In genomic region chr5:21565392-21566065, GRCm38 (mm10) we compare ENCODE assay signal across 16 mouse cellular contexts. TPM values are rescaled to one million over a fixed set of nuclear protein-coding genes. Genes with fewer than 3 reads are reported as not detected.
DNase-seq lines count a peak whose midpoint lies in the region; ATAC-seq and TF ChIP-seq lines count a peak whose summit lies in the region.
"Had no signal": no experiment of that assay in that cellular context is flagged by ENCODE, and none has a peak within 500 bp of the region (broad histone marks: within the 10 kb centered on the region; RNA-seq: fewer than 3 reads in every experiment).

No protein-coding gene starts in this region.

- H3K9ac ChIP-seq in embryonic facial prominence, embryonic 13.5 days: no peak overlapping the region
- H3K9ac ChIP-seq: lung, embryonic 15.5 days; midbrain, embryonic 12.5 days; stomach, embryonic 15.5 days had no signal

- intact Hi-C loops in left cerebral cortex, postnatal 14 days (cut with DNase I): no loop called here

- H3K9me3 ChIP-seq in embryonic facial prominence, embryonic 13.5 days: no peaks in the 10 kb centered on the region
- H3K9me3 ChIP-seq in embryonic facial prominence, embryonic 10.5 days: no peaks in the 10 kb centered on the region
- no peaks in the 10 kb centered on the region for H3K9me3 ChIP-seq in megakaryocyte, embryonic 14.5 days
- H3K9me3 ChIP-seq: G1E; heart, embryonic 10.5 days; lung, embryonic 15.5 days; midbrain, embryonic 12.5 days; stomach, embryonic 15.5 days had no signal

- no peak for ATAC-seq in embryonic facial prominence, embryonic 13.5 days (ENCODE audit: insufficient number of reproducible peaks, insufficient read depth, low FRiP score, low TSS enrichment, low read depth)
- no peak for ATAC-seq in megakaryocyte, adult 5-6 weeks (ENCODE audit: poor library complexity, severe bottlenecking)
- 0 out of 2 replicates have a peak, but pooled peaks have one; percentile 6 for ATAC-seq in granulocyte monocyte progenitor cell, adult 5-6 weeks (replicated peaks; ENCODE audit: poor library complexity, severe bottlenecking)

- no peak for DNase-seq in embryonic facial prominence, embryonic 10.5 days (ENCODE audit: low spot score)
- DNase-seq in left cerebral cortex, postnatal 14 days (ENCODE audit: low spot score in 2 of 2): no peak
- DNase-seq in testis, postnatal 14 days (ENCODE audit: low spot score): no peak
- DNase-seq: cerebellum, adult 2 months; heart, postnatal 36 days; thymus, postnatal 25 days had no signal

- no peak for TF ChIP-seq POLR2A in myocyte (IDR thresholded peaks at IDR 0.05; ENCODE audit: insufficient read length, low read depth)

- no peak overlapping the region for H3K4me3 ChIP-seq in embryonic facial prominence, embryonic 13.5 days
- H3K4me3 ChIP-seq in embryonic facial prominence, embryonic 10.5 days: no peak overlapping the region
- peak overlapping the region; percentile 42 for H3K4me3 ChIP-seq in megakaryocyte, embryonic 14.5 days (replicated peaks)
- no peak overlapping the region for H3K4me3 ChIP-seq in myocyte
- H3K4me3 ChIP-seq: heart, embryonic 10.5 days; lung, embryonic 15.5 days; midbrain, embryonic 12.5 days; stomach, embryonic 15.5 days had no signal

- peaks cover 52% of the 10 kb centered on the region for H3K36me3 ChIP-seq in embryonic facial prominence, embryonic 13.5 days
- H3K36me3 ChIP-seq in embryonic facial prominence, embryonic 10.5 days (replicated peaks): peaks cover 13% of the 10 kb centered on the region; the same call in 1 of the 2 replicates
- no peaks in the 10 kb centered on the region for H3K36me3 ChIP-seq in megakaryocyte, embryonic 14.5 days (replicated peaks; ENCODE audit: low read length)
- H3K36me3 ChIP-seq in myocyte (ENCODE audit: control insufficient read depth, insufficient read depth): peaks cover 24% of the 10 kb centered on the region
- H3K36me3 ChIP-seq: G1E; heart, embryonic 10.5 days; midbrain, embryonic 12.5 days had no signal

- H3K4me2 ChIP-seq in embryonic facial prominence, embryonic 13.5 days: no peak overlapping the region
- H3K4me2 ChIP-seq in myocyte (ENCODE audit: low read depth): peak overlapping the region; percentile 55
- H3K4me2 ChIP-seq: lung, embryonic 15.5 days; midbrain, embryonic 12.5 days; stomach, embryonic 15.5 days had no signal

- peaks cover 9% of the 10 kb centered on the region for H3K4me1 ChIP-seq in embryonic facial prominence, embryonic 13.5 days
- H3K4me1 ChIP-seq in embryonic facial prominence, embryonic 10.5 days: 0 out of 2 replicates have a peak, but pooled peaks cover 6% of the 10 kb centered on the region
- H3K4me1 ChIP-seq in megakaryocyte, embryonic 14.5 days: peaks cover 7% of the 10 kb centered on the region; the same call in 1 of the 2 replicates
- H3K4me1 ChIP-seq: midbrain, embryonic 12.5 days; stomach, embryonic 15.5 days had no signal

- 75% methylated on average over 9 of the region's 9 CpGs for WGBS in embryonic facial prominence, embryonic 13.5 days
- 88% methylated on average over 9 of the region's 9 CpGs for WGBS in embryonic facial prominence, embryonic 10.5 days

- H3ac ChIP-seq in myocyte (ENCODE audit: control insufficient read depth, insufficient read length): no peak overlapping the region

- H3K27ac ChIP-seq in embryonic facial prominence, embryonic 13.5 days: 0 out of 2 replicates have a peak overlapping the region, but pooled peaks have one; percentile 39
- H3K27ac ChIP-seq in embryonic facial prominence, embryonic 10.5 days (replicated peaks): no peak overlapping the region
- H3K27ac ChIP-seq: heart, embryonic 10.5 days; lung, embryonic 15.5 days; midbrain, embryonic 12.5 days; stomach, embryonic 15.5 days had no signal

- H3K27me3 ChIP-seq in embryonic facial prominence, embryonic 13.5 days: no peaks in the 10 kb centered on the region
- no peaks in the 10 kb centered on the region for H3K27me3 ChIP-seq in embryonic facial prominence, embryonic 10.5 days (replicated peaks; ENCODE audit: low read depth, poor library complexity, severe bottlenecking)
- H3K27me3 ChIP-seq in megakaryocyte, embryonic 14.5 days (replicated peaks): peaks cover 9% of the 10 kb centered on the region
- no peaks in the 10 kb centered on the region for H3K27me3 ChIP-seq in myocyte (ENCODE audit: control insufficient read depth, insufficient read depth, insufficient read length)
- H3K27me3 ChIP-seq: lung, embryonic 15.5 days; midbrain, embryonic 12.5 days; stomach, embryonic 15.5 days had no signal

- peaks cover 18% of the 10 kb centered on the region for H3K79me2 ChIP-seq in myocyte (ENCODE audit: control insufficient read depth, insufficient read depth)

TF ChIP-seq in myocyte, 11 proteins besides CTCF, POLR2A, EP300 and RAD21:
- TF ChIP-seq USF1 (IDR thresholded peaks at IDR 0.05; ENCODE audit: low read depth) (peak; percentile 72), CEBPB (IDR thresholded peaks at IDR 0.05; ENCODE audit: insufficient read depth, poor library complexity, severe bottlenecking) (no peak), MYOD1 (IDR thresholded peaks at IDR 0.05; ENCODE audit: control insufficient read depth in 1 of 3, insufficient read length in 2 of 3, low read depth in 2 of 3) (no peak), E2F4 (IDR thresholded peaks at IDR 0.05; ENCODE audit: insufficient read depth) (no peak), MAX (IDR thresholded peaks at IDR 0.05; ENCODE audit: low read depth) (no peak), MYOG (IDR thresholded peaks at IDR 0.05; ENCODE audit: control insufficient read depth in 1 of 3, insufficient read depth in 1 of 3, insufficient read length in 2 of 3, low read depth in 2 of 3) (no peak), TCF3 (IDR thresholded peaks at IDR 0.05; ENCODE audit: insufficient read length, low read depth) (no peak), SRF (IDR thresholded peaks at IDR 0.05; ENCODE audit: control insufficient read depth, insufficient read length, low read depth) (no peak)
TF ChIP-seq in myocyte: peak in this region for 1.

RNA-seq across cellular contexts. Expression of gene Lrrc17, which starts 22.2 kb away (rescaled TPM):
- 115 and 129 TPM in 2 replicates for polyA plus RNA-seq in embryonic facial prominence, embryonic 13.5 days (2015; fragmentation: Nextera tagmentation; extraction: Ambion mirVana)
- polyA plus RNA-seq in embryonic facial prominence, embryonic 10.5 days (2016; fragmentation: Nextera tagmentation; extraction: Ambion mirVana): 12.9 and 15.9 TPM in 2 replicates
- not detected in 2 replicates for polyA plus RNA-seq in megakaryocyte, embryonic 14.5 days (2012; ENCODE audit: insufficient read depth, low replicate concordance)
- total RNA-seq in megakaryocyte, adult 5-6 weeks (2015): not detected in 2 replicates
- not detected in 2 replicates for total RNA-seq in megakaryocyte, adult 5-6 weeks (2017)
- not detected in 2 replicates for total RNA-seq in granulocyte monocyte progenitor cell, adult 5-6 weeks (2014; fragmentation: Nextera tagmentation)
- total RNA-seq in granulocyte monocyte progenitor cell, adult 5-6 weeks (2017): not detected in 2 replicates
- polyA plus RNA-seq in myocyte (2012; fragmentation: generic; extraction: Trizol): 70.3 TPM
- total RNA-seq in left cerebral cortex, postnatal 14 days (2021): under 1 TPM; 0.55 to 0.64 TPM
- polyA plus RNA-seq: G1E had no signal

Comparison
In these comparisons a context has a peak if more than half of its experiments do, and no peak if none do; other contexts are left out.
1. RNA of gene Lrrc17, which starts 22.2 kb away (polyA plus RNA-seq): 115 to 129 TPM in embryonic facial prominence, embryonic 13.5 days, 70.3 TPM in myocyte (single experiment) and 12.9 to 15.9 TPM in embryonic facial prominence, embryonic 10.5 days; not detected in megakaryocyte, embryonic 14.5 days; every median in the first group is over 10 times any median in the second.